Mouse (Mus musculus) ZHBTc4 (cell line): ENCODE results near the gene Ankrd10.
"Not testable (repeated sequence)": the region's sequence is repeated elsewhere in the genome, so short reads cannot be mapped to it uniquely, and the experiment has no call there.

Experiments used
- DNase-seq: peaks from one replicate; pipeline ENCODE4 v3.0.0-alpha.2; 2011; ENCODE audit warnings: low read depth, low spot score

Ankrd10 gene

DNA sequence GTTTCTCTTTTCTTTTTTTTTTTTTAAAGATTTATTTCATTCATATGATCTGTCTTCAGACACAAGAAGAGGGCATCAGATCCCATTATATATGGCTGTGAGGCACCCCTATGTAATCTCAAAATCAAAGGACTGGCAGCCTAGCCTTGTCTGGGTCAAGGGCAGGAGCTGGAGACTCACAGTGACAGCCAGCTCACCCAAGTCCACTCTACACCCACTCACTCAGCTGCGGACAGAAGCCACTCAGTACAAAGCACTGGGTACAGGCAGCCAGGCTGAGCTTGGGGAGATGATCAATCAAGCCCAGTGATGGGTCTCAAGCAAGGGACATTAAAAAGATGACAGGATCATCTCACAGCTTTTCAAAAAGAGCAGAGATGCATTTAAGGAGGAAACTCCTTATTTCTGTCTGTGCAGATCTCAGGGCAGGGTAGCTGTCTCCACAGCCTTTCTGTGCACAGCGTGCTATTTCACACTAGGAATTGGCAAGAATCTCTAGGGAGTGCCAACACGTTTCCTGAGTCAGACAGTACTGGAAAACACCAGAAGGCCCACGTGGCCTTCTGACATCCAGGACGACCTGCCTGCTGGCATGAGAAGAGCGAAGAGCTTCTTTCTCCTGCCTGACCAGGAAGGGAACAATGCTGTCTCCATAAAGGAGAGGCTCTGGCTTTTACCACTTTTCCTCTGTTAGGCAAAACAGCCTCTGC lies 21.3 kb downstream of the Ankrd10 start:
- no peak for DNase-seq

GRCm38 (mm10) chr8:11608848-11609247 lies 26.7 kb downstream of the Ankrd10 start:
- peak; percentile 57 for DNase-seq

DNA sequence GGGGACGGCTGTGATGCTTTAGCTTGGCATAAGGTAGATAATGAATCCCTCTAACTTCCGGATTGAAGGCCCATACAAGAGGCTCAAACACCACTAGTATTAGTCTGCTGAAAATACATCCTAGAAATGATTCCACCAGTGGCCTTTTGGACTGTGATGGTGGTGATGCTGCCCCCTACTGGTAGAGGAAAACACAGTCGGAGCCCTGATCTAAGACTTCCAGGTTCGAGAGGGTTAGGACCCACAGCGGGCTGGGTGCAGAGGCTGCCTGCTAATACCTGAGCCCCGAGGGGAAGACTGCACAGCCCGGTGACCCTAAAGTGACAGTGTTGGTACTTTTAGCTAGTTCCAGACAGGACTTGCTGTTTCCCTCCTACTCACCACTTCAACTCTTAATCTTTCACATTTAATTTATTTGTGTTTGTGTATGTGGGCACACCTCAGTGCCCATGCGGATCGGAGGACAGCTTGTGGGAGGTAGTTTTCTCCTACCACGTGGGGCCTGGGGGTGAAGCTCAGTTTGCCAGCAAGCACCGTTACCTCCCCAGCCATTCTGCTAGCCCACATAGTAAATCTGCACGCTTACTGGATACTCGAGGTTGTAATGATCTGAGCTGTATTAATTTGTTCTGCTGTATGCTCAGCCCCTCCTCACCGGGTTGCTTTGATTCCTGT lies 33.4 kb downstream of the Ankrd10 start:
- peak; percentile 86 for DNase-seq

GRCm38 (mm10) chr8:11600301-11600951 lies 35.1 kb downstream of the Ankrd10 start:
- DNase-seq, result no peak

GRCm38 (mm10) chr8:11593222-11593884 lies 42.2 kb downstream of the Ankrd10 start:
- DNase-seq, result no peak

GRCm38 (mm10) chr8:11592296-11592695 lies 43.3 kb downstream of the Ankrd10 start:
- DNase-seq, result peak; percentile 77

DNA sequence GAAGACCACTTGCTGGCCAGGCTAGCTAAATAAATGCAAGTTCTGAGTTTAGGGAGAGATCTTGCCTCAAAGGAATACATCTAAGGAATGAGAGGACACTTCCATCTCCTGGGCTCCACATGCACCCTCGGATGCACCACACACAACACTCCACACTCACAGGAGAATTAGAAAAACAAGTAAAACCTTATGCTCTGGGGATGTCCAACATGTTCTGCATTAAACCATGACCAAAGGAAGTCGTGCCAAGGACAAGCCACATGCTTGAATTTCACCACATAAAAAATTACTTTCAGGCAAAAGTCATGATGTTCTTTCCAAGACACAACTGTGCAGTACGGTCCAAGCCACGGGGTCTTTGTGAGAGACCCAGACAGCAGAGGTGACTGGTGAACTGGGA lies 43.7 kb downstream of the Ankrd10 start:
- DNase-seq, result no peak

DNA sequence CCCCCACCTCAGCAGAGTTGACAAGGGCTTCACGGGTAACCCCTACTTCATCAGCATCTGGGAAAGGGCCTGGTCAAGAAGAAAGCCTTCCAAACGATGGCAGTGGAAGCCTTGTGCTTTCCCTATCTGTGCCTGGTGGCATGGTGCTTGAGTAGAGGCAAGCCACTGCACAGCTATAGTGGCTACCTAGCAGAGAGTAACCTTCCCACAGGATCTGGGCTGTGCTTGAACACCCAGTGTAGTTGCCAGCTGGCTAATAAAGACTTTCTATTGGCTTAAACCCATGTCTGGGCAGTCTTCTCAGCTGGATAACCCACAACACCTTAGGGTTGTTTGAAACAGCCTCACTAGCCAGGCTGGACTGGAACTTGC lies 49.2 kb downstream of the Ankrd10 start:
- DNase-seq, result no peak

DNA sequence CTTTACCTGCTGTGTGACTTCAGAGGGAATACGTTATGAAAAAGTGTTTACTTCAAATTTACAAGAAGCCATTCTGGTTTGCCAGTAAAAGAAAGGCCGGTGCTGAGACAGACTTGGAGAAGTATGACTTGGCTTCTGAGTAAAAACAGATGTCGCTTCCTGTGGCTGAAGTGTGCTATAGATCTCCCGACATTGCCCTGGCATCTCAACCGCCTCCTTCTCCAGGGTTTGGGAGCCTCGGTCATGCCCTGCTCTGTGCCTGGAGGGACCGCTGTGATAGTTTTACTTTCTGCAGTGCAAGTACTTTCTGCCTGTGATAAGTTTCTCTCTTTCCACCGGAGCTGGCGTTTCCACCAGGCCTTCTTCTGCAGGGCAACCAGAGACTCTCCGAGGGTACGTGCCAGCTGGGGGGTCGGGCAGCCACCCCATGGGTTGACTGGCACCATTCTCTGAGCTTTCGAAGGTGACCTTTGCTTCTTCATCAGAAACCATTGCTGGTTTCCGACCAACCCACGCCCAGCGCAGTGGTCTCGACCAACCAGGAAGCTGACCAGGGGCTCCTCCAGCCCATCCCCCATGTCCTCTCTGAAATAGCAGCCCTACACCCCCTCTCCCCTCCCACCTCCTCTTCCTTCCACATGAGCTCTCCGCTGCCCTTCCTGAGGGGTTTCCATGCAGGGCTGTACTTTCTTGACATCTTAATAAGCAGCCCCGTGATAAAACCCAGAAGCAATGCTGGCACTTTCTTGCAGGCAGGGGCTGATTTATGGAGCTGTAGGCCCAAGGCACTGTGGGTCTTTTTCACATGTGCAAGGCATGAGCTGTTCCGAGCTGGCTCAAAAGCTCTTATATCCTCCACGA lies 49.8 kb downstream of the Ankrd10 start:
- no peak for DNase-seq

- no peak for DNase-seq
Measured at GRCm38 (mm10) chr8:11575604-11576384, 59.8 kb downstream of the Ankrd10 start.

DNA sequence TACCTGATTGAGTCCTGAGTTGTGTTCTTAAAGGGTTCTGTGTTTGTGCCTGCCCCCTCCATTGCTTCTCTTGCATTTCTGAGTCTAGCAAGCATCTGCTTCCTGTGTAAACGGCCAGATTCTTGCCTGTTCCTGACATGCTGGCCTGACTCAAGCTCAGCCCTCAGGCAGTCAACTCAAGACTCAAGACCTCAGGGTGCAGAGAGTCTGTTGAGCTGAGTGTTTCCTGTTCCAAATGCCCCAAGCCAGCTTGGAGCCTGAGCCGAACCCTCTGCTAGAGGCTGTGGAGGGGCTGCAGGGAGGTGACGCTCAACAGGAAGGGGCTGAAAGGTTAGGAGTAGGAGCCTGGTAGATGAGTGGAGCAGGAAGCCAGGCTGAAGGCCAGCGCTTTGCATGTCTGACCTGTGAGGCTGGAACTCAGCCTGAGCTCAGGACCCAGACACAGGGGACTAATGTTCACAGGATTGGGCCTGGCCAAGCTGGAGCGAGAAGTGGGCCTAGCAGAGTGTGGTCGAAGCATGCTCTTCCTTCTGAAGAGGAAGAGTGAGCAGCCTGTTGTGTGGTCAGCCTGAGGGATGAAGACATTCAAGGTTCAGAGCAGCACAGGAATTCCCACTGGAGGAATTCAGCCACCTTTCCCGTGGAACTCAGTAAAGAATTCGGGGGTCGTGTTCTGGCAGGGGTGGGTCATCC lies 60.5 kb downstream of the Ankrd10 start:
- no peak for DNase-seq

DNA sequence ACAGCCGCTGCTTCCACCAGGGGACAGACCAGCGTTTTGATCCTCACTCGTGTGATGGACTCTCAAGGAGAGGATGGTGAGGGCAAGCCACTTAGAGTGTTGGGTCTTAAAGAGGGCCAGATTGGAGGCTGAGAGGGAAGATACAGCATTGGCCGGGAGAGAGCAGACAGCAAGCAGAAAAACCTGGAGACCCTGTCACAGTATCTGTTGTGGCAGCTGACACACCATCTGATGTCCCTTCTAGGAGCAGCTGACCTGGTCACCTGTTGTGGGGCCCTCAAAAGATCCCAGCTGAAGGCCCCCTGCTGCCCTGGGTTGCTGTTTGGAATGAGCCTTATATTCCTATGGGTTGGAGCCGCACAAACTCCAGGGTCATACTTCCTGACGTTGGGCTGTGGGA lies 63.1 kb downstream of the Ankrd10 start:
- no peak for DNase-seq

DNA sequence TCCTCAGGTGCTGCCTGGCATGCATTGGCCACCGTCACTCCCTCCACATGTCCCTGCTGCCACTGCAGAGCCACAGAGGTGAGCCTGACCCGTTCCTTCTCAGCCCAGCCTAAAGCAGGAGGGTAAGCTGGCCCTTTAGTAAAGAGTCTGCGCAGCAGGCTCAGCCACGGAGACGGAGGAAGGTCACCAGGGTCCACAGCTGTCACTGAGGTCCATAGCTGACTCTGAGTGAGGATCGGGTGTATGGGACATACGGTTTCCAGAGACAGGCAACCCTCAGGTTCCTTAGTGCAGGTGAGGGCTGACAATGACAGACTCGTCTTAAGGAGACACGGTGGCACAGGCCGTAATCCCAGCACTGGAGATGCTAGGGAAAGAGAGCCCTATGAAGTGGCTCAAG lies 63.6 kb downstream of the Ankrd10 start:
- DNase-seq, result no peak

GRCm38 (mm10) chr8:11570742-11571141 lies 64.8 kb downstream of the Ankrd10 start:
- DNase-seq, result no peak

DNA sequence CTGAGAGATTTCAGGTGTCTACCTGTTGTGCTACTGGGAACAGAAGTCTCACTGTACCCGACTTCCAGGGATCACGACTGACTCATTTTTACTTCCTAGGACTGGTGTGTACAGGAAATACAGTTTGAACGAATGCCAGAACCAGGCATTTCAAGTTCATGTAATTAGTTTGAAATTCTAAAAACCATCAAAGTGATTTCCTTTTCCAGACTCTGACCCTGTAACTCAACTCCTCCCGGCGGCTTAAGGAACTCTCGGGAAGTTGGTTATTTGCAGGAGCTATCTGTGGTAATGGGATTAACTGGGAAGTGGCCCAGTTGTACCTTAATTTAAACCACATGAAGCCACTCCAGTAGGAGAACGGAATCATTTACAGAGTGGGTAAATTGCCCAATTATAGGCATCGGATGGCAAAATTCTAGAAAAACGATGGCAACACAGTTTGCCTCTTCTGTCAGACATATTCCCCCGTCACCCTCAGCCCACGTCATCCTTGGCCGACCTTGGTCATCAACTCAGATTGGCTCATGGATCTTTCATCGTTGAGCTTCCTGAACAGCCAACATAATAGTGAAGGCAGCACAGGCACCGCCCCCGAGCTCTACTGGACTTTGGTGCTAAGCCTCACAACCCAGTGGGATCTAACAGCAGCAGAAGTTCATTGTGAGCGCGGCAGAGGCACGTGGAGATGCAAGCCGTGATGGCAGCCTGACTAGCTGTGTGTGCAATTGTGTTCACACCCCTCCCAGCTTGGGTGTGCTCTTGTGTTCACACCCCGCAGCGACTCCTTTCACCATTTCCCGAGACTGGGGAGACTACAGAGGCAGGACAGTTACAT lies 66.1 kb downstream of the Ankrd10 start:
- no peak for DNase-seq

DNA sequence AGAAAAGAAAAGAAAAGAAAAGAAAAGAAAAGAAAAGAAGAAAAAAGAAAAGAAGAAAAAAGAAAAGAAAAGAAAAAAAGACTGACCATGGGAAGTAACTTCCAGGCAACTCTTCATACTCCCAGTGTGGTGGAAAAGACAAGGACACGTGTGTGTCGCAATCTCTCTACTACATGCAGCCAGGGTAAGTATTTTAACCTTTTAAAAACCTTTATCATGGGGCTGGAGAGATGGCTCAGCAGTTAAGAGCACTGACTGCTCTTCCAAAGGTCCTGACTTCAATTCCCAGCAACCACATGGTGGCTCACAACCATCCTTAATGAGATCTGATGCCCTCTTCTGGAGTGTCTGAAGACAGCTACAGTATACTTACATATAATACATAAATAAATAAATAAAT lies 67.4 kb downstream of the Ankrd10 start:
- DNase-seq, result not testable (repeated sequence)

DNA sequence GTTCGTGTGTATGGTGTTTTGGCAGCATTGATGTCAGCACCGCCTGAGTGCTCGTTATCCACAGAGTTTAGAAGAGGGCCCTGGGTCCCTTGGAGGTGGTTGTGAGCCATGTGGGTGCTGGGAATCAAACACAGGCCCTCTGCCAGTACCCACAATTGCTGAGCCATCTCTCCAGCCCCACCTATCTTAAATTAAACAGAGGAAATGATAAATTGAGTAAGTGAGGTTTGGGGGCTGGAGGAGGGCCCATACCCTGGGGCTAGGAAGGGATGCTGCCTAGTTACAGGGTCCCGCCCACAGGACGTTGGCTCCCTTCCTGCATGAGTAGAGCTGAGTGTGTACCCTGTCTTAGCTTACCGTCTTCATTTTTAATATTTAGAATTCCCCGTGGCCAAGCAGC lies 70.8 kb downstream of the Ankrd10 start:
- DNase-seq, result no peak

DNA sequence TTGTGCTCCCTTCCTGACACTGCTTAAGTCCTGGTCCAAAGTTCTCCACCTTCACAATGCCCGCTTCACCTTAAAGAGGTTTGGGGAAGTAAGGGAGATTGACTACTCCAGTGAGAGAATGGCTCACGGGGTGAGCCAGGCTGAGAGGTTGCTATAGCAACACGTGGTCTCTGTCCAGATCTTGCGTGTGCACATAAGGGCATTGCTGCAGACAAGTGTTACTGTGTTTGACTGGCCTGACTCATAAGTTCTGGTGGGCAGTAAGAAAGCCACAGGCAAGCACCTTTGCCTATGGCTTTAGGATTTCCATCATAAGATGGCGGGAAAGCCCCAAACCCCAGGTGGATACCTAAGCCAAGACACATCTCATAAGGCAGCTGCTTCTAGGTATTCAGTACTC lies 71.3 kb downstream of the Ankrd10 start:
- no peak for DNase-seq
